Mouse (Mus musculus): Measurements from ENCODE around the gene Hist1h3e.

GRCm38 (mm10) chr13:23513517-23513916 is 48.7 kb downstream of the Hist1h3e start:
- TF ChIP-seq CTCF (IDR thresholded peaks at IDR 0.05; ENCODE audit: low read depth, low read length) (no peak), EP300 (IDR thresholded peaks at IDR 0.05; ENCODE audit: insufficient read depth, low read depth, low read length) (no peak), POLR2A (IDR thresholded peaks at IDR 0.05; ENCODE audit: insufficient read depth, low read length) (no peak)

Data from ES-Bruce4 (cell line).